Mouse (Mus musculus) retina, adult 2 months (tissue): ENCODE measurements around the gene Gpr176.
"Not testable (repeated sequence)": the region's sequence is repeated elsewhere in the genome, so short reads cannot be mapped to it uniquely, and the experiment has no call there.

Source experiments
- DNase-seq: peaks from one replicate; pipeline ENCODE4 v3.0.0-alpha.2; 2012; ENCODE audit warnings: low read depth, low spot score

Gene Gpr176

GRCm38 (mm10) chr2:118301656-118302055 is 71.6 kb downstream of the Gpr176 start:
- DNase-seq, result no peak

GRCm38 (mm10) chr2:118301041-118301545 is 72.1 kb downstream of the Gpr176 start:
- no peak for DNase-seq

- no peak for DNase-seq
Observed at GRCm38 (mm10) chr2:118299981-118300380, 73.2 kb downstream of the Gpr176 start.

- DNase-seq, result no peak
Observed at GRCm38 (mm10) chr2:118298601-118299000, 74.6 kb downstream of the Gpr176 start.

- DNase-seq, result no peak
Observed at GRCm38 (mm10) chr2:118297966-118298365, 75.3 kb downstream of the Gpr176 start.

- DNase-seq, result no peak
Observed at GRCm38 (mm10) chr2:118295505-118295904, 77.7 kb downstream of the Gpr176 start.

- no peak for DNase-seq
Observed at GRCm38 (mm10) chr2:118293583-118293982, 79.6 kb downstream of the Gpr176 start.

GRCm38 (mm10) chr2:118289066-118289460 is 84.2 kb downstream of the Gpr176 start:
- not testable (repeated sequence) for DNase-seq

- no peak for DNase-seq
Observed at GRCm38 (mm10) chr2:118288326-118289065, 84.7 kb downstream of the Gpr176 start.

GRCm38 (mm10) chr2:118287678-118288077 is 85.5 kb downstream of the Gpr176 start:
- no peak for DNase-seq

- DNase-seq, result no peak
Observed at GRCm38 (mm10) chr2:118282467-118282866, 90.8 kb downstream of the Gpr176 start.

- DNase-seq, result no peak
Observed at GRCm38 (mm10) chr2:118278249-118278648, 95.0 kb downstream of the Gpr176 start.

- DNase-seq, result no peak
Observed at GRCm38 (mm10) chr2:118271606-118272005, 101.6 kb downstream of the Gpr176 start.

- no peak for DNase-seq
Observed at GRCm38 (mm10) chr2:118270213-118270612, 103.0 kb downstream of the Gpr176 start.

GRCm38 (mm10) chr2:118263914-118264201 is 109.4 kb downstream of the Gpr176 start:
- DNase-seq, result no peak

GRCm38 (mm10) chr2:118263151-118263913 is 109.9 kb downstream of the Gpr176 start:
- DNase-seq, result peak; percentile 15

GRCm38 (mm10) chr2:118262673-118263072 is 110.5 kb downstream of the Gpr176 start:
- DNase-seq, result no peak

- no peak for DNase-seq
Observed at GRCm38 (mm10) chr2:118259746-118260145, 113.5 kb downstream of the Gpr176 start.

- no peak for DNase-seq
Observed at GRCm38 (mm10) chr2:118257094-118257493, 116.1 kb downstream of the Gpr176 start.

GRCm38 (mm10) chr2:118256621-118257053 is 116.6 kb downstream of the Gpr176 start, which contains the start of gene Fsip1:
Gene Fsip1, minus strand, starts transcription at chr2:118256966.
- peak; percentile 26 for DNase-seq

GRCm38 (mm10) chr2:118254516-118254915 is 118.7 kb downstream of the Gpr176 start:
- no peak for DNase-seq

GRCm38 (mm10) chr2:118248966-118249365 is 124.3 kb downstream of the Gpr176 start:
- DNase-seq, result no peak

- DNase-seq, result no peak
Observed at GRCm38 (mm10) chr2:118248016-118248415, 125.2 kb downstream of the Gpr176 start.
